Mouse (Mus musculus): Measurements from ENCODE around the gene Zbtb33. TPM values are rescaled to one million over a fixed set of nuclear protein-coding genes. Genes with fewer than 3 reads are reported as not detected.
"Not testable (repeated sequence)": the region's sequence is repeated elsewhere in the genome, so short reads cannot be mapped to it uniquely, and the experiment has no call there.

Gene Zbtb33
- 5.4 and 5.9 TPM in 2 replicates for polyA plus RNA-seq (2015; fragmentation: Nextera tagmentation; extraction: Ambion mirVana)

- 14% methylated on average over 70 of the region's 72 CpGs for WGBS
Observed at GRCm38 (mm10) chrX:38189552-38190457, at the start of gene Zbtb33. Gene Zbtb33, plus strand, starts transcription at chrX:38189793.

GRCm38 (mm10) chrX:38159097-38159496 lies 30.5 kb upstream of the Zbtb33 start:
- H3K36me3 ChIP-seq = no peaks in the 10 kb centered on the region
- H3K27ac ChIP-seq = no peak overlapping the region
- no peaks in the 10 kb centered on the region for H3K4me1 ChIP-seq (replicated peaks)
- H3K27me3 ChIP-seq = no peaks in the 10 kb centered on the region
- no peak overlapping the region for H3K9ac ChIP-seq
- H3K9me3 ChIP-seq = no peaks in the 10 kb centered on the region
- whole genome bisulfite sequencing = 67% methylated on average over 1 of the region's 1 CpGs
- no peak overlapping the region for H3K4me3 ChIP-seq
- ATAC-seq (ENCODE audit: low FRiP score) = no peak
- H3K4me2 ChIP-seq = no peak overlapping the region

More at GRCm38 (mm10) chrX:38189552-38190457, at the start of gene Zbtb33:
- Histone ChIP-seq H3K27me3 (no peaks in the 10 kb centered on the region), H3K36me3 (peaks cover 6% of the 10 kb centered on the region), H3K4me1 (replicated peaks) (peaks cover 7% of the 10 kb centered on the region), H3K4me3 (peak within 1 kb of the TSS; percentile 63), H3K9me3 (no peaks in the 10 kb centered on the region), H3K9ac (peak within 1 kb of the TSS; percentile 85), H3K27ac (peak within 1 kb of the TSS; percentile 90), H3K4me2 (peak within 1 kb of the TSS; percentile 65)
- ATAC-seq (ENCODE audit: low FRiP score) = peak; percentile 95

GRCm38 (mm10) chrX:38165315-38165714 lies 24.3 kb upstream of the Zbtb33 start:
- 92% methylated on average over 3 of the region's 3 CpGs for WGBS

GRCm38 (mm10) chrX:38166064-38166463 lies 23.5 kb upstream of the Zbtb33 start:
- H3K27me3 ChIP-seq = no peaks in the 10 kb centered on the region
- no peak overlapping the region for H3K4me2 ChIP-seq
- WGBS = 74% methylated on average over 9 of the region's 9 CpGs
- H3K9me3 ChIP-seq = no peaks in the 10 kb centered on the region
- no peak overlapping the region for H3K9ac ChIP-seq
- H3K36me3 ChIP-seq = no peaks in the 10 kb centered on the region
- H3K4me3 ChIP-seq = no peak overlapping the region
- no peak overlapping the region for H3K27ac ChIP-seq
- no peaks in the 10 kb centered on the region for H3K4me1 ChIP-seq (replicated peaks)
- no peak for ATAC-seq (ENCODE audit: low FRiP score)

More at GRCm38 (mm10) chrX:38165315-38165714, 24.3 kb upstream of the Zbtb33 start:
- Histone ChIP-seq H3K36me3 (no peaks in the 10 kb centered on the region), H3K4me3 (no peak overlapping the region), H3K27ac (no peak overlapping the region), H3K4me2 (no peak overlapping the region), H3K9me3 (no peaks in the 10 kb centered on the region), H3K4me1 (replicated peaks) (no peaks in the 10 kb centered on the region), H3K27me3 (no peaks in the 10 kb centered on the region), H3K9ac (no peak overlapping the region)
- ATAC-seq (ENCODE audit: low FRiP score) = no peak

GRCm38 (mm10) chrX:38166592-38166991 lies 23.0 kb upstream of the Zbtb33 start:
- Histone ChIP-seq H3K4me3 (no peak overlapping the region), H3K4me1 (replicated peaks) (no peaks in the 10 kb centered on the region), H3K9ac (no peak overlapping the region), H3K4me2 (no peak overlapping the region), H3K9me3 (no peaks in the 10 kb centered on the region), H3K27me3 (no peaks in the 10 kb centered on the region), H3K36me3 (no peaks in the 10 kb centered on the region), H3K27ac (no peak overlapping the region)
- WGBS = 79% methylated on average over 4 of the region's 4 CpGs
- ATAC-seq (ENCODE audit: low FRiP score) = no peak

- not testable (repeated sequence) for H3K36me3 ChIP-seq; H3K27ac ChIP-seq; H3K9me3 ChIP-seq; H3K27me3 ChIP-seq; H3K4me1 ChIP-seq (replicated peaks)
- H3K9ac ChIP-seq = 0 out of 2 replicates have a peak overlapping the region, but pooled peaks have one; percentile 29
- 30% methylated on average over 19 of the region's 19 CpGs for WGBS
- peak overlapping the region; percentile 29 for H3K4me3 ChIP-seq
- peak; percentile 85 for ATAC-seq (ENCODE audit: low FRiP score)
- peak overlapping the region; percentile 44 for H3K4me2 ChIP-seq
Observed at GRCm38 (mm10) chrX:38179891-38180310, 9.7 kb upstream of the Zbtb33 start.

GRCm38 (mm10) chrX:38180656-38181607 lies 8.7 kb upstream of the Zbtb33 start:
- Histone ChIP-seq H3K36me3 (no peaks in the 10 kb centered on the region), H3K9ac (peak overlapping the region; percentile 60; the same call in 1 of the 2 replicates), H3K9me3 (peaks cover 4% of the 10 kb centered on the region; the same call in 1 of the 2 replicates), H3K4me1 (replicated peaks) (no peaks in the 10 kb centered on the region), H3K27ac (no peak overlapping the region), H3K4me3 (peak overlapping the region; percentile 42), H3K4me2 (peak overlapping the region; percentile 66), H3K27me3 (no peaks in the 10 kb centered on the region)
- 19% methylated on average over 38 of the region's 38 CpGs for WGBS
- ATAC-seq (ENCODE audit: low FRiP score) = peak; percentile 81

GRCm38 (mm10) chrX:38181608-38182258 lies 7.9 kb upstream of the Zbtb33 start:
- H3K4me3 ChIP-seq = no peak overlapping the region; the same call in 1 of the 2 replicates
- 9% methylated on average over 14 of the region's 15 CpGs for WGBS
- no peaks in the 10 kb centered on the region for H3K4me1 ChIP-seq (replicated peaks)
- H3K4me2 ChIP-seq = peak overlapping the region; percentile 66
- H3K27me3 ChIP-seq = no peaks in the 10 kb centered on the region
- peaks cover 4% of the 10 kb centered on the region; the same call in 1 of the 2 replicates for H3K9me3 ChIP-seq
- no peak overlapping the region for H3K9ac ChIP-seq
- no peak overlapping the region for H3K27ac ChIP-seq
- ATAC-seq (ENCODE audit: low FRiP score) = peak; percentile 47
- no peaks in the 10 kb centered on the region for H3K36me3 ChIP-seq

- WGBS = 42% methylated on average over 2 of the region's 2 CpGs
- no peak for ATAC-seq (ENCODE audit: low FRiP score)
Observed at GRCm38 (mm10) chrX:38185520-38185919, 4.1 kb upstream of the Zbtb33 start.

GRCm38 (mm10) chrX:38190458-38190764 lies 818 bp downstream of the Zbtb33 start:
- H3K9me3 ChIP-seq = no peaks in the 10 kb centered on the region
- H3K27me3 ChIP-seq = no peaks in the 10 kb centered on the region
- H3K9ac ChIP-seq = peak overlapping the region; percentile 85
- peak overlapping the region; percentile 90; the same call in 1 of the 2 replicates for H3K27ac ChIP-seq
- H3K36me3 ChIP-seq = peaks cover 6% of the 10 kb centered on the region
- H3K4me3 ChIP-seq = peak overlapping the region; percentile 63
- H3K4me1 ChIP-seq (replicated peaks) = peaks cover 7% of the 10 kb centered on the region
- 26% methylated on average over 3 of the region's 3 CpGs for WGBS
- ATAC-seq (ENCODE audit: low FRiP score) = peak; percentile 44
- H3K4me2 ChIP-seq = peak overlapping the region; percentile 65

More at GRCm38 (mm10) chrX:38185520-38185919, 4.1 kb upstream of the Zbtb33 start:
- Histone ChIP-seq H3K9me3 (no peaks in the 10 kb centered on the region), H3K27ac (no peak overlapping the region), H3K9ac (no peak overlapping the region), H3K27me3 (no peaks in the 10 kb centered on the region), H3K4me2 (no peak overlapping the region), H3K4me1 (replicated peaks) (no peaks in the 10 kb centered on the region), H3K4me3 (no peak overlapping the region), H3K36me3 (no peaks in the 10 kb centered on the region)

GRCm38 (mm10) chrX:38201816-38202215 lies 12.2 kb downstream of the Zbtb33 start:
- no peak overlapping the region for H3K9ac ChIP-seq
- no peak for ATAC-seq (ENCODE audit: low FRiP score)
- H3K4me1 ChIP-seq (replicated peaks) = no peaks in the 10 kb centered on the region
- H3K9me3 ChIP-seq = no peaks in the 10 kb centered on the region
- H3K4me3 ChIP-seq = no peak overlapping the region
- H3K36me3 ChIP-seq = no peaks in the 10 kb centered on the region
- H3K4me2 ChIP-seq = no peak overlapping the region
- H3K27ac ChIP-seq = no peak overlapping the region
- no peaks in the 10 kb centered on the region for H3K27me3 ChIP-seq
- WGBS = 79% methylated on average over 2 of the region's 2 CpGs
